Mouse (Mus musculus) bone marrow, adult 2 months (tissue): ENCODE measurements around the gene Nme7.

Source experiments
- CTCF ChIP-seq: fragments of 200-500 bp; IDR thresholded peaks from 2 replicates; pipeline ENCODE4 v1.5.1; 2011; ENCODE audit warnings: low read length, control low read depth; ENCODE audit not compliant: control insufficient read depth, insufficient read depth
- POLR2A ChIP-seq: fragments of 200-500 bp; IDR thresholded peaks from 2 replicates; pipeline ENCODE4 v1.6.1; 2011; ENCODE audit warnings: low read depth, mild to moderate bottlenecking, control low read depth, low read length, borderline replicate concordance; ENCODE audit not compliant: control insufficient read depth

DNA sequence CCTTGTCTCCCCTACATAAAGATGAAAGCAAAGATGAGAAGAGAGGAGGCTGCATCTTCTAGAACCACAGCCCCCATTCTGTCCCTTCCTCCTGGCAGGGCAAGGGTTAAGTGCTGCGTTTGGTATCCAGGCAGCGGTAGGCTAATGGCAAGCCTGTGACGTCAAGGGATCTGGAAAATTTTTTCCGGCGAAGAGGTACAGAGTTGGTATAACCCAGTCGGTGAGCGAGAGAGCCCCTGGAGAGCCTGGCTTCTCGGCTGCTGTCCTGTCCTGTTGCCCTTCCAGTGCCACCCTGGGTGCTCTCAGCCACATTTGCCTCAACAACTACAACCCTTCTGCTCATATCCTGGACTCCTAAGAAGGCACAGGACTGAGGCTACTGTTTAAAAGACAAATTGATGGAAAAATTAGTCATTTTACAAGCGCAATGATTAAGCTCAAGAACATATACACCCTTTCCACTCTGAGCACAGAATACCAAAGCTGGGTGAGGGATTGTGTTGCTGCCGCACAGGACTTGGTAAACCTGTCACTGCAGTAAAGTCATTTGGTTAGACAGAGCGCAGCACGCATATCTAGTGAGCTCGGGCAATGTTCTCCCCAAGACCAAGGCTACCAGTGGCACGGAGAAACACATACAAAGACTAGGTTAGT is 151.0 kb downstream of the Nme7 start:
- TF ChIP-seq CTCF (no peak), POLR2A (no peak)
